Mouse (Mus musculus) bone marrow, adult 2 months (tissue): ENCODE data around the gene Dop1a.
A peak's percentile ranks its signal among the peaks of the same experiment; 100 is the strongest.

Experiments
- CTCF ChIP-seq: fragments of 200-500 bp; IDR thresholded peaks from 2 replicates; pipeline ENCODE4 v1.5.1; 2011; ENCODE audit warnings: low read length, control low read depth; ENCODE audit not compliant: control insufficient read depth, insufficient read depth
- POLR2A ChIP-seq: fragments of 200-500 bp; IDR thresholded peaks from 2 replicates; pipeline ENCODE4 v1.6.1; 2011; ENCODE audit warnings: low read depth, mild to moderate bottlenecking, control low read depth, low read length, borderline replicate concordance; ENCODE audit not compliant: control insufficient read depth

GRCm38 (mm10) chr9:86572636-86573291 is 105.8 kb downstream of the Dop1a start:
- TF ChIP-seq CTCF (peak; percentile 87), POLR2A (no peak)
